ENCODE assay signal across 20 mouse cellular contexts in the genomic region with DNA sequence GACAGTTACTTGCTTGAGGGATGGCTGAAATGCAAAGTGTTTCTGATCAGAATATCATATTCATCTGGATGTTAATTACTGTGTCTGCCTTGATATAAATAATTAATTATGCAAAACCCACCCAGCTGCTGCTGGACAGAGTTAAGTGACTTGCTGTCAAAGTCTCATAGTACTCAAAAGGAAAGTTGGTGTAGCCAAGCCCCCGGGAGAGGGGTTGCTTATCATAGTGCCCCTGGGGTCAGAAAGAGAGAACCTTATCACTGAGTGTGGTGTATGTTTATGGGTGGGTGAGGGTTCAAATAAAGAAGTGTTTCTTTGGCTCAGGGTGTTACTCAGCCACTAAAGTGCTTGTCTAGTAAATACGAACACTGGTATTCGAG.
DNase-seq lines count a peak whose midpoint lies in the region; ATAC-seq lines count a peak whose summit lies in the region.
"Had no signal": no experiment of that assay in that cellular context is flagged by ENCODE, and none has a peak within 500 bp of the region (broad histone marks: within the 10 kb centered on the region; RNA-seq: fewer than 3 reads in every experiment).

No protein-coding gene starts in this region.

- ATAC-seq in midbrain, embryonic 12.5 days (ENCODE audit: low FRiP score, low read depth) = 0 out of 2 replicates have a peak, but pooled peaks have one; percentile 27
- peak; percentile 30 for ATAC-seq in forebrain, embryonic 16.5 days
- ATAC-seq in hindbrain, embryonic 15.5 days (ENCODE audit: low FRiP score, low read depth) = peak; percentile 42; the same call in 1 of the 2 replicates
- ATAC-seq in neural tube, embryonic 12.5 days (ENCODE audit: low FRiP score, low read depth) = no peak
- ATAC-seq: intestine, embryonic 16.5 days had no signal

- H3K27ac ChIP-seq in midbrain, embryonic 12.5 days (replicated peaks) = peak overlapping the region; percentile 64
- H3K27ac ChIP-seq in midbrain, embryonic 10.5 days (replicated peaks) = no peak overlapping the region; the same call in 1 of the 2 replicates
- peak overlapping the region; percentile 89 for H3K27ac ChIP-seq in forebrain, embryonic 16.5 days (ENCODE audit: low read length)
- peak overlapping the region; percentile 49; the same call in 1 of the 2 replicates for H3K27ac ChIP-seq in hindbrain, embryonic 15.5 days (replicated peaks)
- 0 out of 2 replicates have a peak overlapping the region, but pooled peaks have one; percentile 37 for H3K27ac ChIP-seq in neural tube, embryonic 12.5 days
- H3K27ac ChIP-seq: heart, embryonic 13.5 days; kidney, postnatal 0 days; liver, embryonic 14.5 days; macrophage had no signal

- DNase-seq in midbrain, embryonic 10.5 days (ENCODE audit: low spot score) = no peak
- no peak for DNase-seq in adrenal gland, postnatal 14 days
- no peak for DNase-seq in kidney, adult 9 months
- no peak for DNase-seq in urinary bladder, postnatal 10 days (ENCODE audit: low spot score)
- DNase-seq: B cell, adult 2 months; cerebellum, adult 18-20 months; cerebellum, postnatal 25 days; heart, adult 18-20 months; heart, postnatal 36 days; right cerebral cortex, adult 18-20 months; thymus, postnatal 25 days had no signal

- 87% methylated on average over 3 of the region's 3 CpGs for WGBS in midbrain, embryonic 12.5 days
- 87% methylated on average over 3 of the region's 3 CpGs for WGBS in midbrain, embryonic 10.5 days
- 50% methylated on average over 3 of the region's 3 CpGs for WGBS in forebrain, embryonic 16.5 days
- WGBS in hindbrain, embryonic 15.5 days = 46% methylated on average over 3 of the region's 3 CpGs
- 81% methylated on average over 3 of the region's 3 CpGs for WGBS in neural tube, embryonic 12.5 days

- no peaks in the 10 kb centered on the region for H3K9me3 ChIP-seq in midbrain, embryonic 12.5 days
- H3K9me3 ChIP-seq in midbrain, embryonic 10.5 days (replicated peaks) = no peaks in the 10 kb centered on the region
- no peaks in the 10 kb centered on the region for H3K9me3 ChIP-seq in forebrain, embryonic 16.5 days (ENCODE audit: control insufficient read depth, low read length)
- H3K9me3 ChIP-seq in hindbrain, embryonic 15.5 days = no peaks in the 10 kb centered on the region
- no peaks in the 10 kb centered on the region for H3K9me3 ChIP-seq in neural tube, embryonic 12.5 days
- H3K9me3 ChIP-seq: heart, embryonic 13.5 days had no signal

- H3K36me3 ChIP-seq in midbrain, embryonic 12.5 days = no peaks in the 10 kb centered on the region
- no peaks in the 10 kb centered on the region for H3K36me3 ChIP-seq in midbrain, embryonic 10.5 days
- H3K36me3 ChIP-seq in forebrain, embryonic 16.5 days (ENCODE audit: control insufficient read depth, insufficient read depth) = no peaks in the 10 kb centered on the region
- no peaks in the 10 kb centered on the region for H3K36me3 ChIP-seq in hindbrain, embryonic 15.5 days
- H3K36me3 ChIP-seq in neural tube, embryonic 12.5 days = no peaks in the 10 kb centered on the region
- H3K36me3 ChIP-seq: heart, embryonic 13.5 days had no signal

- H3K27me3 ChIP-seq in midbrain, embryonic 12.5 days = no peaks in the 10 kb centered on the region
- no peaks in the 10 kb centered on the region for H3K27me3 ChIP-seq in midbrain, embryonic 10.5 days (ENCODE audit: low read depth, poor library complexity, severe bottlenecking)
- H3K27me3 ChIP-seq in forebrain, embryonic 16.5 days (replicated peaks; ENCODE audit: control insufficient read depth, insufficient read depth, low read length) = no peaks in the 10 kb centered on the region
- no peaks in the 10 kb centered on the region for H3K27me3 ChIP-seq in hindbrain, embryonic 15.5 days
- no peaks in the 10 kb centered on the region for H3K27me3 ChIP-seq in neural tube, embryonic 12.5 days (replicated peaks)
- H3K27me3 ChIP-seq: heart, embryonic 13.5 days had no signal

- H3K4me3 ChIP-seq in midbrain, embryonic 12.5 days = no peak overlapping the region
- no peak overlapping the region for H3K4me3 ChIP-seq in midbrain, embryonic 10.5 days
- no peak overlapping the region for H3K4me3 ChIP-seq in forebrain, embryonic 16.5 days (replicated peaks; ENCODE audit: low read length)
- no peak overlapping the region for H3K4me3 ChIP-seq in hindbrain, embryonic 15.5 days
- no peak overlapping the region for H3K4me3 ChIP-seq in neural tube, embryonic 12.5 days
- H3K4me3 ChIP-seq: heart, embryonic 13.5 days had no signal

- H3K9ac ChIP-seq in midbrain, embryonic 12.5 days (replicated peaks) = no peak overlapping the region
- H3K9ac ChIP-seq in forebrain, embryonic 16.5 days (replicated peaks; ENCODE audit: low read depth, low read length) = no peak overlapping the region
- no peak overlapping the region for H3K9ac ChIP-seq in hindbrain, embryonic 15.5 days
- H3K9ac ChIP-seq in neural tube, embryonic 12.5 days = no peak overlapping the region
- H3K9ac ChIP-seq: heart, embryonic 13.5 days; liver, embryonic 14.5 days had no signal

- H3K4me1 ChIP-seq in midbrain, embryonic 12.5 days = peaks cover 14% of the 10 kb centered on the region; the same call in 1 of the 2 replicates
- peaks cover 5% of the 10 kb centered on the region; the same call in 1 of the 2 replicates for H3K4me1 ChIP-seq in midbrain, embryonic 10.5 days
- peaks cover 19% of the 10 kb centered on the region for H3K4me1 ChIP-seq in forebrain, embryonic 16.5 days (replicated peaks; ENCODE audit: control insufficient read depth, insufficient read depth, low read length)
- H3K4me1 ChIP-seq in hindbrain, embryonic 15.5 days (replicated peaks) = peaks cover 13% of the 10 kb centered on the region
- H3K4me1 ChIP-seq in neural tube, embryonic 12.5 days = peaks cover 10% of the 10 kb centered on the region

- H3K4me2 ChIP-seq in midbrain, embryonic 12.5 days (replicated peaks) = no peak overlapping the region
- no peak overlapping the region for H3K4me2 ChIP-seq in forebrain, embryonic 16.5 days (ENCODE audit: low read length)
- no peak overlapping the region for H3K4me2 ChIP-seq in hindbrain, embryonic 15.5 days
- no peak overlapping the region for H3K4me2 ChIP-seq in neural tube, embryonic 12.5 days (replicated peaks)
- H3K4me2 ChIP-seq: heart, embryonic 13.5 days had no signal
